Mouse (Mus musculus) neural tube, embryonic 10.5 days (tissue): ENCODE results near the gene Dpp4.

Experiments
- DNase-seq: peaks from one replicate; pipeline ENCODE4 v3.0.0-alpha.2; 2017; ENCODE audit warnings: low spot score; ENCODE audit errors: extremely low spot score

The Dpp4 gene

DNA sequence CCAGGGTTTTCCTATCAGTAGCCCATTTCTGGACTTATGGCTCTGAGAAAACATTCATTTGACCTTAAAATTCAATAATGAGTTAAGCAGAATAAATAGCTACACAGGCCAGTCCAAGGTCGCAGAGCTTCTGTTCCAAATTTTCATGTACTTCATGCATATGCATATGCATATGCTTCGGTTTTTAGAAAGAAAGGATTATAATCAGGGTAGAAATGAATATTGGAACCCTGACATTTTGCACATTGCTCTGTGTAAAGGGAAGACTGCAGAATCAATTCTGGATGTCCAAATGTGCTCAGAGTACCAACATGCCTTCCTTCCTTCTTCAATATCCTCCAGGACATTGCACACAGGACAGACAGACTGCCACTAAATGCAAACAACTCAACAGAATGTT, 104.6 kb downstream of the Dpp4 start:
- DNase-seq: no peak

DNA sequence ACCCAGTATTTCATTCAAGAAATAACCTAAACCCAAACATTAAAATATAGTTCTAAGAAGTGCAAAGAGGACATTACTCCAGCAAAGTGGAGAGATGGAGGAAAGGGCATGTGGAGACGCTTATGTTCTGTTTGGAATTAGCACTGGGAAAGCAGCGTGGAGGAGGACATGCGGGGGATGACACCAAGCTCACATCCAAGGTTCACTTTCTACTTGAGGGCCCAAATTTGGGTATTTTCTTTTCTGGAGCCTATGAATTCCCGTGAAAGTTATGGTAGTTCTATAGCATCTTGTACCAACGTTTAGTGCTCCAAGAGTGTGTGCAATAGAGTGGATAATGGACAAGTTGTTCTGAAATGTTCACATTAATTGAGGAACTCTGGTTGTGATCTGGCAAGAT, 105.1 kb downstream of the Dpp4 start:
- DNase-seq: no peak

GRCm38 (mm10) chr2:62301716-62302115, 110.3 kb downstream of the Dpp4 start:
- no peak for DNase-seq

DNA sequence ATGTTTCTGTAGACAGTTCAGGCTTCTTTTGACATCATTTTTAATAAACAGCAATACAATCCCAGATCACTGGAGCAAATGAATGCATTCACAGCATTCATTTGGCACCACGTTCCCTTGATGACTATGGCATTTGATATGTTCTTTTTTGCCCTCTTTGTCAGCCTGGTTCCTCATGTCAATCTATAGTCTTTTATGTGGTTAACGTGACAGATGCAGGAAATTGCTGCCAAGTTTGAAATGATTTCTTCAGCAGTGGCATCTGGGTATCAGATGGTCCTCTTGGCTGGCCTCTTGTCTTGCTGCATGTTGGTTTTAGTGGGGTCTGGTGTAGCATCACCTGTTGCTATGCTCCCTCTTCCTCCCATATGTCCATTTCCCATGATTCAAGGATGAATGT, 118.2 kb downstream of the Dpp4 start:
- no peak for DNase-seq

- DNase-seq: no peak
Measured at GRCm38 (mm10) chr2:62287532-62287931, 124.5 kb downstream of the Dpp4 start.

DNA sequence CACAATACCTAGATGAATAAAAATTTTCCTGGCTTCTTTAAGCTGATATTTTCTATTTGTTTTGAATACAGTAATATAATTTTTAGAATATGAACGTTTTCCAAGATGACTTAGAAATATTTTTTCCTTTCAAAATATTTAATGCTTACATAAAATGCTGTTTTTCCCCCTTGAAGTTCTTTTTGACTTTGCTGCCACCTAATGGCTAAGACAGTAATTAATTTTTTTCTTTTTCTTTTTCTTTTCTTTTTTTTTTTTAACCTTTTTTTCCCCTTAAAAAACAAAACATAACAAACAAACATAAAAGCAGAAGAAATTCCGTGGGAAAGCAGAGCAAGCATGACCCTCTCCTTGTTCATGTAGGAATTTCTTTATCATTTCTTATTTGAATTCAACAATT, 126.2 kb downstream of the Dpp4 start:
- DNase-seq: no peak

- no peak for DNase-seq
Measured at GRCm38 (mm10) chr2:62285026-62285425, 127.0 kb downstream of the Dpp4 start.
